8 mouse cellular contexts compared by ENCODE assay signal in genomic region chr19:6977759-6978638, GRCm38 (mm10). TPM values are rescaled to one million over a fixed set of nuclear protein-coding genes. Genes with fewer than 3 reads are reported as not detected.
A peak's percentile ranks its signal among the peaks of the same experiment; 100 is the strongest.
DNase-seq lines count a peak whose midpoint lies in the region; ATAC-seq lines count a peak whose summit lies in the region.

No protein-coding gene starts in this region.

- H3K27me3 ChIP-seq in kidney, embryonic 16.5 days (ENCODE audit: insufficient read depth, low read length): no peaks in the 10 kb centered on the region
- no peaks in the 10 kb centered on the region for H3K27me3 ChIP-seq in embryonic facial prominence, embryonic 13.5 days
- no peaks in the 10 kb centered on the region for H3K27me3 ChIP-seq in intestine, embryonic 16.5 days (replicated peaks; ENCODE audit: control insufficient read depth, insufficient read depth, low read length)
- no peaks in the 10 kb centered on the region for H3K27me3 ChIP-seq in neural tube, embryonic 12.5 days (replicated peaks)

- DNase-seq in kidney, postnatal 10 days: no peak
- DNase-seq in layer of hippocampus, adult 9-11 months: no peak
- no peak for DNase-seq in testis, postnatal 10 days (ENCODE audit: low spot score)

- H3K4me3 ChIP-seq in kidney, embryonic 16.5 days (ENCODE audit: low read length): no peak overlapping the region; the same call in 1 of the 2 replicates
- peak overlapping the region; percentile 66; the same call in 1 of the 2 replicates for H3K4me3 ChIP-seq in embryonic facial prominence, embryonic 13.5 days
- H3K4me3 ChIP-seq in intestine, embryonic 16.5 days (ENCODE audit: low read length): peak overlapping the region; percentile 78
- H3K4me3 ChIP-seq in neural tube, embryonic 12.5 days: peak overlapping the region; percentile 5; the same call in 1 of the 2 replicates

- no peak overlapping the region for H3K27ac ChIP-seq in kidney, embryonic 16.5 days (ENCODE audit: low read length)
- H3K27ac ChIP-seq in embryonic facial prominence, embryonic 13.5 days: peak overlapping the region; percentile 41; the same call in 1 of the 2 replicates
- H3K27ac ChIP-seq in intestine, embryonic 16.5 days (ENCODE audit: low read length): peak overlapping the region; percentile 83
- no peak overlapping the region for H3K27ac ChIP-seq in neural tube, embryonic 12.5 days

- no peaks in the 10 kb centered on the region for H3K9me3 ChIP-seq in kidney, embryonic 16.5 days (ENCODE audit: low read length)
- H3K9me3 ChIP-seq in embryonic facial prominence, embryonic 13.5 days: no peaks in the 10 kb centered on the region
- no peaks in the 10 kb centered on the region for H3K9me3 ChIP-seq in intestine, embryonic 16.5 days (ENCODE audit: control insufficient read depth, low read length)
- H3K9me3 ChIP-seq in neural tube, embryonic 12.5 days: no peaks in the 10 kb centered on the region

- H3K4me1 ChIP-seq in kidney, embryonic 16.5 days (ENCODE audit: insufficient read depth, low read length): peaks cover 46% of the 10 kb centered on the region
- peaks cover 50% of the 10 kb centered on the region for H3K4me1 ChIP-seq in embryonic facial prominence, embryonic 13.5 days
- peaks cover 35% of the 10 kb centered on the region for H3K4me1 ChIP-seq in intestine, embryonic 16.5 days (ENCODE audit: control insufficient read depth, insufficient read depth, low read length)
- H3K4me1 ChIP-seq in neural tube, embryonic 12.5 days: peaks cover 57% of the 10 kb centered on the region

- peaks cover 20% of the 10 kb centered on the region for H3K36me3 ChIP-seq in kidney, embryonic 16.5 days (ENCODE audit: insufficient read depth, low read length)
- H3K36me3 ChIP-seq in embryonic facial prominence, embryonic 13.5 days: peaks cover 33% of the 10 kb centered on the region
- H3K36me3 ChIP-seq in intestine, embryonic 16.5 days (ENCODE audit: control insufficient read depth, insufficient read depth, low read length): peaks cover 7% of the 10 kb centered on the region; the same call in 1 of the 2 replicates
- H3K36me3 ChIP-seq in neural tube, embryonic 12.5 days: peaks cover 27% of the 10 kb centered on the region

- 0 out of 2 replicates have a peak overlapping the region, but pooled peaks have one; percentile 13 for H3K9ac ChIP-seq in kidney, embryonic 16.5 days (replicated peaks; ENCODE audit: low read length)
- H3K9ac ChIP-seq in embryonic facial prominence, embryonic 13.5 days: peak overlapping the region; percentile 63; the same call in 1 of the 2 replicates
- peak overlapping the region; percentile 79 for H3K9ac ChIP-seq in intestine, embryonic 16.5 days (ENCODE audit: low read depth, low read length)
- H3K9ac ChIP-seq in neural tube, embryonic 12.5 days: peak overlapping the region; percentile 40; the same call in 1 of the 2 replicates

- peak overlapping the region; percentile 84; the same call in 1 of the 2 replicates for H3K4me2 ChIP-seq in kidney, embryonic 16.5 days (replicated peaks; ENCODE audit: low read depth, low read length)
- H3K4me2 ChIP-seq in embryonic facial prominence, embryonic 13.5 days: peak overlapping the region; percentile 85
- peak overlapping the region; percentile 83 for H3K4me2 ChIP-seq in intestine, embryonic 16.5 days (ENCODE audit: low read depth, low read length)
- peak overlapping the region; percentile 77 for H3K4me2 ChIP-seq in neural tube, embryonic 12.5 days (replicated peaks)

- ATAC-seq in kidney, embryonic 16.5 days (ENCODE audit: low FRiP score, low TSS enrichment): no peak
- no peak for ATAC-seq in embryonic facial prominence, embryonic 13.5 days (ENCODE audit: insufficient number of reproducible peaks, insufficient read depth, low FRiP score, low TSS enrichment, low read depth)
- ATAC-seq in intestine, embryonic 16.5 days: no peak
- no peak for ATAC-seq in neural tube, embryonic 12.5 days (ENCODE audit: low FRiP score, low read depth)
- no peak for ATAC-seq in activated CD4-positive, CD25-positive, alpha-beta regulatory T cell, adult 4 months

- WGBS in kidney, embryonic 16.5 days: 81% methylated on average over 13 of the region's 13 CpGs
- WGBS in embryonic facial prominence, embryonic 13.5 days: 77% methylated on average over 13 of the region's 13 CpGs
- 78% methylated on average over 13 of the region's 13 CpGs for WGBS in intestine, embryonic 16.5 days
- WGBS in neural tube, embryonic 12.5 days: 83% methylated on average over 13 of the region's 13 CpGs

RNA-seq across cellular contexts. Expression of gene Plcb3, which starts 1.7 kb away (rescaled TPM):
- polyA plus RNA-seq in kidney, embryonic 16.5 days (2015; fragmentation: Nextera tagmentation; extraction: Ambion mirVana): 44.1 and 48.8 TPM in 2 replicates
- polyA plus RNA-seq in embryonic facial prominence, embryonic 13.5 days (2015; fragmentation: Nextera tagmentation; extraction: Ambion mirVana): 41.5 and 42.4 TPM in 2 replicates
- polyA plus RNA-seq in intestine, embryonic 16.5 days (2015; fragmentation: Nextera tagmentation; extraction: Ambion mirVana): 198 and 222 TPM in 2 replicates
- polyA plus RNA-seq in neural tube, embryonic 12.5 days (2016; fragmentation: Nextera tagmentation; extraction: Ambion mirVana): 25.7 and 33.4 TPM in 2 replicates
- 1 to 10 TPM; 3.2 to 5.1 TPM for polyA plus RNA-seq in activated CD4-positive, CD25-positive, alpha-beta regulatory T cell, adult 4 months (2017; shearing (Covaris generic))

RNA-seq across cellular contexts. Expression of gene Fkbp2, which starts 2.3 kb away (rescaled TPM):
- polyA plus RNA-seq in kidney, embryonic 16.5 days (2015; fragmentation: Nextera tagmentation; extraction: Ambion mirVana): 139 and 150 TPM in 2 replicates
- polyA plus RNA-seq in embryonic facial prominence, embryonic 13.5 days (2015; fragmentation: Nextera tagmentation; extraction: Ambion mirVana): 84.4 and 95.1 TPM in 2 replicates
- 176 and 195 TPM in 2 replicates for polyA plus RNA-seq in intestine, embryonic 16.5 days (2015; fragmentation: Nextera tagmentation; extraction: Ambion mirVana)
- polyA plus RNA-seq in neural tube, embryonic 12.5 days (2016; fragmentation: Nextera tagmentation; extraction: Ambion mirVana): 90.2 and 93.0 TPM in 2 replicates
- polyA plus RNA-seq in activated CD4-positive, CD25-positive, alpha-beta regulatory T cell, adult 4 months (2017; shearing (Covaris generic)): 10 to 100 TPM; 54.3 to 76.4 TPM

RNA-seq across cellular contexts. Expression of gene Ppp1r14b, which starts 3.2 kb away (rescaled TPM):
- 51.5 and 53.8 TPM in 2 replicates for polyA plus RNA-seq in kidney, embryonic 16.5 days (2015; fragmentation: Nextera tagmentation; extraction: Ambion mirVana)
- polyA plus RNA-seq in embryonic facial prominence, embryonic 13.5 days (2015; fragmentation: Nextera tagmentation; extraction: Ambion mirVana): 84.9 and 120 TPM in 2 replicates
- polyA plus RNA-seq in intestine, embryonic 16.5 days (2015; fragmentation: Nextera tagmentation; extraction: Ambion mirVana): 57.9 and 58.2 TPM in 2 replicates
- polyA plus RNA-seq in neural tube, embryonic 12.5 days (2016; fragmentation: Nextera tagmentation; extraction: Ambion mirVana): 324 and 325 TPM in 2 replicates
- polyA plus RNA-seq in activated CD4-positive, CD25-positive, alpha-beta regulatory T cell, adult 4 months (2017; shearing (Covaris generic)): 10 to 100 TPM; 14.2 to 26.1 TPM

RNA-seq across cellular contexts. Expression of gene Vegfb, which starts 9.5 kb away (rescaled TPM):
- 25.1 and 37.3 TPM in 2 replicates for polyA plus RNA-seq in kidney, embryonic 16.5 days (2015; fragmentation: Nextera tagmentation; extraction: Ambion mirVana)
- polyA plus RNA-seq in embryonic facial prominence, embryonic 13.5 days (2015; fragmentation: Nextera tagmentation; extraction: Ambion mirVana): 53.4 and 58.6 TPM in 2 replicates
- 18.3 and 21.5 TPM in 2 replicates for polyA plus RNA-seq in intestine, embryonic 16.5 days (2015; fragmentation: Nextera tagmentation; extraction: Ambion mirVana)
- 33.7 and 37.8 TPM in 2 replicates for polyA plus RNA-seq in neural tube, embryonic 12.5 days (2016; fragmentation: Nextera tagmentation; extraction: Ambion mirVana)
- 1 to 10 TPM; 2.5 to 2.6 TPM for polyA plus RNA-seq in activated CD4-positive, CD25-positive, alpha-beta regulatory T cell, adult 4 months (2017; shearing (Covaris generic))

RNA-seq across cellular contexts. Expression of gene Dnajc4, which starts 14.4 kb away (rescaled TPM):
- polyA plus RNA-seq in kidney, embryonic 16.5 days (2015; fragmentation: Nextera tagmentation; extraction: Ambion mirVana): 26.8 and 27.3 TPM in 2 replicates
- polyA plus RNA-seq in embryonic facial prominence, embryonic 13.5 days (2015; fragmentation: Nextera tagmentation; extraction: Ambion mirVana): 23.0 and 23.8 TPM in 2 replicates
- 26.9 and 29.5 TPM in 2 replicates for polyA plus RNA-seq in intestine, embryonic 16.5 days (2015; fragmentation: Nextera tagmentation; extraction: Ambion mirVana)
- polyA plus RNA-seq in neural tube, embryonic 12.5 days (2016; fragmentation: Nextera tagmentation; extraction: Ambion mirVana): 22.0 and 22.9 TPM in 2 replicates
- polyA plus RNA-seq in activated CD4-positive, CD25-positive, alpha-beta regulatory T cell, adult 4 months (2017; shearing (Covaris generic)): 10 to 100 TPM; 44.8 to 46.0 TPM

Comparison
In these comparisons a context has a peak if more than half of its experiments do, and no peak if none do; other contexts are left out.
1. H3K27ac ChIP-seq: peak in embryonic facial prominence, embryonic 13.5 days (single experiment) and intestine, embryonic 16.5 days (single experiment); none in kidney, embryonic 16.5 days (single experiment) and neural tube, embryonic 12.5 days (single experiment).
2. H3K9ac ChIP-seq: peak in every context shown above with its lines; median percentile 79 in intestine, embryonic 16.5 days; 63 in embryonic facial prominence, embryonic 13.5 days; 40 in neural tube, embryonic 12.5 days; 13 in kidney, embryonic 16.5 days.
3. Peak in every context shown above with its lines, with median percentiles within 50 percentile points of each other: H3K4me2 ChIP-seq.